Mouse (Mus musculus) gastrocnemius, postnatal 25 days (tissue): ENCODE measurements around the gene Serpinb2. TPM values are rescaled to one million over a fixed set of nuclear protein-coding genes. Genes with fewer than 3 reads are reported as not detected.
A peak's percentile ranks its signal among the peaks of the same experiment; 100 is the strongest.

Experiments
- DNase-seq: peaks from one replicate; pipeline ENCODE4 v3.0.0; 2022
- long read RNA-seq, 2 experiments: library from polyadenylated mRNA; stranded (forward); transcript quantifications; one replicate each; pipeline ENCODE4 v2.0.0; 2021
- total RNA-seq, 2 experiments: library from RNA; stranded (reverse); gene quantifications; 1 replicate in 1 of 2; 2 replicates in 1 of 2; pipeline ENCODE4 v1.2.3; 2021

The Serpinb2 gene
- not detected for total RNA-seq
- long read RNA-seq, experiment 1: 0 reads
- long read RNA-seq, experiment 2: 0 reads

GRCm38 (mm10) chr1:107511252-107511651 lies at the start of gene Serpinb2:
Gene Serpinb2, plus strand, starts transcription at chr1:107511423.
- DNase-seq: no peak

- DNase-seq: no peak
Observed at GRCm38 (mm10) chr1:107479909-107480308, 31.3 kb upstream of the Serpinb2 start.

GRCm38 (mm10) chr1:107481452-107481851 lies 29.8 kb upstream of the Serpinb2 start:
- DNase-seq: peak; percentile 9

GRCm38 (mm10) chr1:107489577-107489976 lies 21.6 kb upstream of the Serpinb2 start:
- DNase-seq: no peak

- DNase-seq: no peak
Observed at GRCm38 (mm10) chr1:107496789-107497188, 14.4 kb upstream of the Serpinb2 start.

- DNase-seq: no peak
Observed at GRCm38 (mm10) chr1:107502025-107502424, 9.2 kb upstream of the Serpinb2 start.

- DNase-seq: no peak
Observed at GRCm38 (mm10) chr1:107503294-107503693, 7.9 kb upstream of the Serpinb2 start.

- DNase-seq: no peak
Observed at GRCm38 (mm10) chr1:107505898-107506562, 5.2 kb upstream of the Serpinb2 start.

GRCm38 (mm10) chr1:107512194-107513138 lies 1.2 kb downstream of the Serpinb2 start:
- no peak for DNase-seq

- no peak for DNase-seq
Observed at GRCm38 (mm10) chr1:107513530-107513929, 2.3 kb downstream of the Serpinb2 start.

- no peak for DNase-seq
Observed at GRCm38 (mm10) chr1:107515839-107516498, 4.7 kb downstream of the Serpinb2 start.

GRCm38 (mm10) chr1:107525592-107525991 lies 14.4 kb downstream of the Serpinb2 start:
- no peak for DNase-seq

- no peak for DNase-seq
Observed at GRCm38 (mm10) chr1:107528325-107529078, 17.3 kb downstream of the Serpinb2 start.

- DNase-seq: no peak
Observed at GRCm38 (mm10) chr1:107529365-107530052, 18.3 kb downstream of the Serpinb2 start.

GRCm38 (mm10) chr1:107533736-107534135 lies 22.5 kb downstream of the Serpinb2 start:
- no peak for DNase-seq

GRCm38 (mm10) chr1:107537435-107537834 lies 26.2 kb downstream of the Serpinb2 start:
- peak; percentile 10 for DNase-seq

- no peak for DNase-seq
Observed at GRCm38 (mm10) chr1:107559494-107559893, 48.3 kb downstream of the Serpinb2 start.

- no peak for DNase-seq
Observed at GRCm38 (mm10) chr1:107562110-107562509, 50.9 kb downstream of the Serpinb2 start.

GRCm38 (mm10) chr1:107565644-107566043 lies 54.4 kb downstream of the Serpinb2 start:
- no peak for DNase-seq

GRCm38 (mm10) chr1:107576094-107576493 lies 64.9 kb downstream of the Serpinb2 start:
- DNase-seq: no peak

GRCm38 (mm10) chr1:107577514-107577913 lies 66.3 kb downstream of the Serpinb2 start:
- DNase-seq: no peak
